Mouse (Mus musculus): Measurements from ENCODE around the gene Tnr.

- TF ChIP-seq POLR2A (IDR thresholded peaks at IDR 0.05; ENCODE audit: borderline replicate concordance, extremely low read depth, insufficient read depth, insufficient read length, poor library complexity, severe bottlenecking) (no peak), CTCF (IDR thresholded peaks at IDR 0.05; ENCODE audit: borderline replicate concordance, extremely low read depth, insufficient read depth, insufficient read length) (no peak)
These were observed 399.4 kb downstream of the Tnr start for GRCm38 (mm10) chr1:159923010-159923409.
